Mouse (Mus musculus): ENCODE results near the gene Ndufs2.

Ndufs2 gene

DNA sequence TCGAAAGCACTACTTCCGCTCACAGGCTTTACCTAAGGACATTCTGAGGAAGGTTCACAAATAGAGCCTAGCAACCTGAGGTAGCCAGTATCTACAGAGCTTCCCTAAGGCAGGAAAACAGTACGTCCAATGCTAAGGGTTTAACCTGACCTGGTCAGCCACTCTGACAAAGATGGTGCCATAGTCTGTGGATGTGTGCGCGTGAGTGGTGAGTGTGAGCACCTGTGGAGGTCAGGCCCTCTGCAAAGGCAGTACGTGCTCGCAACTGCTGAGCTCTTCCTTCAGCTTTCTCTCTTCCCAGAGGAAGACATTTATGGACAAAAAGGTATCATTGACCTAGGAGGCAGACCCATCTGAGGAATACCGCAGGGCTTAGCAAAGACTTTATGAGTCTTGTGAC lies 27.2 kb upstream of the Ndufs2 start:
- no peak for DNase-seq

DNA sequence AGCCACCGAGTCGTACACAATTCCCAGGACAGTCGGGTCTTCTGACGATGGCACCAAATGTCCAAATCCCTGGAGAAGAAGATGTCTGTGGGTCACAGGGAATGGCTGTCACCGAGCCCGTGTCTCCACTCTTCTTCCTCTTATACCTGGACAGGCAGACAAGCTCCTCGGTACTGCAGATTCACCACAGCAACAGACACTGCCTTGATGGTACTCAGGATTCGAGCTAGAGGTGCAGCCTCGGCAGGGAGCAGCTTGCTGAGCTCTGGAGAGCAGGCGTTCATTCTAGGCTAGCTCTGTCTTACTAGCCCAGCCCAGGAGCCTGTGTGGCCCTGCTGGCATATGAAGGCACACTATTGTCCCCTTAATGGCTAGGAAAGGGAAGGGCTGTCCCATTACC lies 26.5 kb upstream of the Ndufs2 start:
- no peak for DNase-seq

DNA sequence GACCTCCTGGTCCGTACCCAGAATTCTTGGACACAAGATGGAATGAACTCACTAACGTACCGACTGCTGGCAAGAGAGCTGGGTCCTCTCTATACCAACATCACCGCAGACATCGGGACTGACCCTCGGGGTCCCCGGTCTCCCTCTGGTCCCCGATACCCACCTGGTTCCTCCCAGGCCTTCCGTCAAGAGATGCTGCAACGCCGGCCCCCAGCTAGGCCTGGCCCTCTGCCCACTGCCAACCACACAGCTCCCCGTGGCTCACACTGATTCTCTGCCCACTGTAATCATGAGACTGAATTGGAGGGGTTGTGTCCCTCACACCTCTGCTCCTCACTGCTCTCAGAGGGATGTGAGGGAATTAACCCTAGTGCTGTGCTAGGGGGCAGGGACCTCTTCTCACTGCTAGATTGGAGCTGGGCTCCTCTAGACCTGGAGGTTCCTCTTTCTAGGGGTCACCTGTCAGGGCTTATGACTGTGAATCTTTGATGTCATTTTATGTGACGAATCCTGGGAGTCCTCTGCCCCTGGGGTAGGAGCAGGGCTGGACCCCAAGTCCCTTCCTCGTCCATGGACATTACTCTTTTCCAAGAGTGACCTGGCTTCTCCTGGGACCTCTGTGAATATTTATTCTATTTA lies 25.0 kb upstream of the Ndufs2 start:
- DNase-seq = no peak

DNA sequence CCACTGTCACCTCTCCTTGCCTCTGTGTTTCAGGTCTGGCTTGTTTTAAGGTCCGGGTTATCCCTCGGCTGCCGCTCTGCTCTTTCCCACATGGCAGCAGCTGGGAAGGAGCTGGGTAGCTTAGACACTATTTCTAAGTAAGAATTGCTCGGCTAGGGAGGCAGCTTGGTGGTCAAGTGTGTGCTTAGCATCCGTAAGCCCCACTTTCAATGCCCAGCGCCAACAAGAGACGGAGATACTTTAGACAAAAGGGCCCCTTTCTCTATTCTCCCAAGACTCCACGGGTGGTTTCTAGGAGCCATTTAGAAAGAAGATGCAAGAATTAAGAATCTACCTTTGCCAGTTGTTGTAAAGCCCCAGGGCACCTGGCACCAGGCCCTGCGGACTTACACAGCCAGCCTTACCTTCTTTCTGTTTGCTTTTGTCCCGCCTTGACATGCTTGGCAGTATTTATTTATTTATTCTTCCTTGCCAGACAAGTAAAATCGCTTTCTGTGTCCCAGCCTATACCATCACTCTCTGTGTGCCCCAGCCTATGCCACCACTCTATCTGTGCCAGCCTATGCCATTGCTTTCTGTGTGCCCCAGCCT lies 24.1 kb upstream of the Ndufs2 start:
- DNase-seq = no peak

DNA sequence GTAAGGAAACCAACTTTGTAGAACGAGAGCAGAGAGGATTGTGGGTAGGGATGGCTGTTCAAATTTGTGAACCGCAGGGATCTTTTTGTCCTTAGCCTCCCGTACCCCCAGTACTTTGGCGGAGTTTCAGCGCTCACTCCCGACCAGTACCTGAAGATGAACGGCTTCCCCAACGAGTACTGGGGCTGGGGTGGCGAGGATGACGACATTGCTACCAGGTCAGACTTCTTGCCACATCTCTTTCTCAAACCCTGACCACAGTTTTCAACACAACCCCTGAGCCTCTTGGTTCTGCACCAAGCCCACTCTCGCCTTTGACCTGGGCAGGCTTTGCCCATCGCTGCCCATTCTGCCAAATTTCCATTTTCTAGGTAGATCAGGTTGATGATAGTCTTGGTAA lies 23.0 kb upstream of the Ndufs2 start:
- DNase-seq = no peak

DNA sequence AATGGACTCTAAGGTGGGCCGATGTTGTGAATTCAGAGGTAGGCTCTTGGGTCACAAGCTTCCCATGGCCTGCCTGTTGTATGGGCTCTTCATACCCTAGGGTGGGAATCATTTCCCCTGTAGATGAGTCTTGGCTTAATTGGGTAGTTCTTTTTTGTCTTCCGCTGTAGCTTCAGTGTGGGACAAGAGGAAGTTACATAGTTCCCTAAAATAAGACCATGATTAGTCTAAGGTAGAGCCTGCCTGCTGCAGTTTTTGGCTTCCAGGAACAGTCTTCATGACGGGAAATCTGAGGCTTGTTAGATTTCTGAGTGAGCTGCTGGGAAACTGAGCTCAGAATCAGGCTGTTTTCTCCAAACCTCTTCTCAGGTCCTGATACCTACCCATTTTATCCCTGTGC lies 20.9 kb upstream of the Ndufs2 start:
- no peak for DNase-seq

DNA sequence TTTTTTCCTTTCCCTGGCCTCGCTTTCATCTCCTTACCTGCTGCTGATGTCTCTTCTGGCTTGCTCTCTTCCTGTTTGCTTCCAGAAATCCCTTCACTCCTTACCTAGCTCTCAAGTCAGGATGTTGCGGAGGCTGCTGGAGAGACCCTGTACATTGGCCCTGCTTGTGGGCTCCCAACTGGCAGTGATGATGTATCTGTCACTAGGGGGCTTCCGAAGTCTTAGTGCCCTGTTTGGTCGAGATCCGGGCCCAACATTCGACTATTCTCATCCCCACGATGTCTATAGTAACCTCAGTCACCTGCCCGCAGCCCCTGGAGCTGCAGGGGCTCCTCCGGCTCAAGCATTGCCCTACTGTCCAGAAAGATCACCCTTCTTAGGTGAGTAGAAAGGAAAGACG lies 20.4 kb upstream of the Ndufs2 start:
- no peak for DNase-seq

DNA sequence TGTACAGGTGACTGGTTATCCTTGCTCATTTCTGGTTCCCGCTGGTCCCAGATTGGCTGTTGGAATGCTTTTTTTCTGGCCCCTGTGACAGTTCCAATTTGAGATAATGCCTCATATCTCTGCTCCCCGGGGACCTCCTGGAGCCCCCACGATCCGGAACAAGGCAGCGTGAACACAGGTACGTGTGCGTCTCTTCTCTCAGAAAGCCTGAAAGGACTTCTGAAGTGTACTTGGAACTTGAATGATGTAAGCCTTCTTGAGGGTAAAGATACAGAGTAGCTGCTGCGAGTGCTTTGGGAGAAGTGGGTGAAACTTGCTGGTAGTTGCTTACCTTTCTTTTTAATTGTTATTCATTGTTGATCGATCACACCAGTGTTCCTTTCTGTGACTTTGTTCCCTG lies 20.0 kb upstream of the Ndufs2 start:
- DNase-seq = no peak

DNA sequence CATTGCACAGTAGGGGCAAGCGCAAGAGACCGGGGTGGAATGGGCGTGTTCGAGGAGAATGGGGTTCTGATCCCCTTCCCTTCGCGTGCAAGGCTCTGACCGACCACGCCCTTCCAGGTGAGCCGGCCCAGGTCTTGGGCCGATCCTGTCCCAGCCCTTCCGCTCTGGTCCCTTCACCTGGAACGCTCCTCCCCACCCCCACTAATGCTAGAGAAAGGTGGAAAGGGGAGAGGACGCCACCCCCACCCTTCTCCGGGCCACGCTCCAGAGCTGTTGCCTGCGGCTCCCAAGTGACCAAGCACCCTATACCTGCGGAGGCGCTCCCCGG lies 19.3 kb upstream of the Ndufs2 start:
- peak in 1 of 2 experiments; percentile 71 for DNase-seq

DNA sequence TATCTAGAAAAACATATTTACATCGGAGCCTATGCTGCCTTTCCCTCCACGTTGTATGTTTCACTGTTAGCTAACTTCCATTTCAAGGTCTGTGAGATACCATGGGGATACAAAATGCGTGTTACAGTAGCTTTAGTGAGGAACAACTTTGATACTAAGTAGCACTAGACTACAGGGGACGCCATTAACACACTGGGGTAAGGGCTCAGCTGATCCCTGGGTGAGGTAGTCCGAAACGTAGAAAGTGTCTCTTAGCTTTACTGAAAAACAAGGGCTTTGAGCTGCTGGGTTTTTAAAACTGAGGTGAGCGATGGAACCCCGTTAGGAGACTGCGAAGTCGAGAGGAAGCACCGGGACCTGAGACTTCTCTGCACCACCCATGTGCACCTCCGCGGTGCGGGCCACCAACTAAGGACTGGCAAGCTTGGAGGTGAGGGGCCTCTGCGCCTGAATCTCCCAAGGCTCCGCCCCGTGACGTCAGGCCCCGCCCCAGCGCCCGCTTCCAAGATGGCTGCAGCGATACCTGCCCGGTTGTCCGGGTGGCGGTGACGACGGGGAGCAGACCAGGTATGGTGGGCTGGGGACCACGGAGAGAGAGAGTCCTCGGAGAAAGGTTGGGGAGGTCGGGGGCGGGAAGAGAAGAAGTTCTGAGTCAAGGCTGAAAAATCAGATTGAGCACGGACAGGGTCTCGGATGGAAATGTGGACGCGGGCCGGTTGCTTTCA lies 18.8 kb upstream of the Ndufs2 start, which contains the start of gene B4galt3:
Gene B4galt3, plus strand, starts transcription at position 481 of the 725 bp plus-strand sequence.
- peak; percentile 98 to 99 for DNase-seq

DNA sequence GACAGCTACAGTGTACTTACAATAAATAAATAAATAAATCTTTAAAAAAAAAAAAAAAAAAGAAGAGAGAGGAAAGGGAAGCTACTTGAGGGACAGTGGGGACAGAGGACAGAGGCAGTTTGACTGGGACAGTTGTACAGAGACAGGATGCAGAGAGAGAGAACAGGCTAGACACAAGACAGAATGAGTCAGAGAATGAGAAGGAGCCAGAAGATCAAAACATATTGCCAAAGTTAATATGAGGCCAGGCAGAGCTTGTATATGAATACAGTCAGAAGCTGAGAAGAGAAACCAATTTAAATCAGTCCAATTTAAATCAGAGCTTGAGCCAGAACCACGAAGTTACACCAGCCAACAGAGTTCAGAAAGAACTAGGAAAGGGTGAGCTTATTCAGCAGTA lies 17.2 kb upstream of the Ndufs2 start:
- no peak for DNase-seq

DNA sequence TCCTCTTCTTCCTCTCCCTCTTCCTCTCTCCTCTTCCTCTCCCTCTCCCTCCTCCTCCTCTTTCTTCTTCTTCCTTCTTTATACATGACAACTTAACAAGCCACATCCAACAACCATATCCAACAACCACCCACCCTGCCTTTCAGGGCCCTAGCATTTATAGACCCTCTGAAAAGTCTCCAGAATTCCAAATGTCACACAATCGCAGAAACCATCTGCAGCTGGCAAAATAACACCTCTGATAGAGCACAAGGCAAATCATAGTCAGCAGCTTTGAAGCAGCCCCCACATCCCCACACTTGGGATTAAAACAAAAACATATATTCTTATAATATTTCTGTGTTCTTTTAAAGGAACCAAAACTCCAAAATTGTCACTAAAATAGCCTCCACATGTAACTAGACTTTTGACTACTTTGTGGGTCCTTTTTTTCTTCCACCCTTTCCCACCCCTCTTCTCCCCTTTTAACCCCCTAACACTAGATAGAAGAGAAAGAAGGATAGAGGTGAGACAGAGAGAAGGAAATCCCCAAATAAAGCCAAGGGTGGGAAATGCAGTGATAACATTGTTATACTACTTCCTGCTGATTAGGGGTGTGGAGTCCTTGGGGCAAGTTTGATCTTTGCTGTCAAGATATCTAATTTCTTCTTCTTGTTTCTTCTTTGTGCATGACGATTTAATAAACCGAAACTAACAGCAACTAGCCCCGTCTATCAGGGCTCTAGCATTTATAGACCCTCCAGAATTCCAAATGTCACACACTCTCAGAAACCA lies 15.0 kb upstream of the Ndufs2 start:
- no peak for DNase-seq

DNA sequence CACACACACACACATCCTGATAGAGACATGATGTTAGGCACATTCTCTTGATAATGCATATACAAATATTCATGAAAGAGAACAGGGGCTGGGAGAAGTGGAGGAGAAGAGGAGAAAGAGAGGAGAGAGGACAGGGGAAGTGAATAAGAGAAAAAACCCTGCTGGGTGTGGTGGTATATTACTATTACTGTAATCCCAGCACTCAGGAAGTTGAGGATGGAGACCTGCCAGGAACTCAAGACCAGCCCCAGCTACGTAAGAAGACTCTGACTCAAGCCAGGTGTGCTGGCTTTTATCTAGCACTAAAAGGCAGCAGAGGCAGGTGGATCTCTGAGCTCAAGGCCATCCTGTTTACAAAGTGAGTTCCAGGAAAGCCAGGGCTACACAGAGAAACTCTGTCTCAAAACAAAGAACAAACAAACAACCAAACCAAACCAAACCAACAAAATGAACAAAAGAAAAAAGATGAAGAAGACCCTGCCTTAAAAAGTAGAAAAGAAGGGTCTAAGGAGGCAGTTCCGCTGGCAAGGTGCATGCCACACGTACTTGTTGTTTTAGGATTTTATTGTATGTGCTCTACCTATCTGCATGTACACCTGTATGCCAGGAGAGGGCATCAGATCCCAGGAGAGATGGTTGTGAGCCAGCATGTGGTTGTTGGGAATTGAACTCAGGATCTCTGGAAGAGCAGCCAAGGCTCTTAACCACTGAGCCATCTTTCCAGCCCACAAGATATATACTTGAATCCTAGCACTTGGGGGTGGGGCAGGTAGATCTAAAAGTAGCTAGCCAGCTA lies 12.7 kb upstream of the Ndufs2 start:
- no peak for DNase-seq

DNA sequence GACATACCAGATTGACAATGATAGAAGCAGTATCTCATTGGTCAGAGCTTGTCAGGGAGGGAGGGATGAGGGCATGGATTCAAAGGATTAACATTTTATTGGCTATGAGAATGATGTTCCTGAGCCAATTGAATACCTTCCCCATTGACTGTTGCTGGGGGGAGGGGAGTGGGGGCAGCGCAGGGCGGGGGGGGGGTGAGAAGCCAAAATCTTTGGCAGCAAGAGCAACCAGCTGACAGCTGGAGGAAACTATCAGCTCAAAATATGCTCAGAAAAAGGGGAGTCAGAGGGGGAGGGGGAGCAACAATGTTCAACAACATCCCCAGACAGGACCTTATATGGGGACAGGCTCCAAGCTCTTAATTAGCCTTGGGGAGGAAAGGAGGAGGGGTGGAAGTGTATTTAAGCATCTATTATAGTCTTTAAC lies 12.0 kb upstream of the Ndufs2 start:
- peak; percentile 72 to 75 for DNase-seq

DNA sequence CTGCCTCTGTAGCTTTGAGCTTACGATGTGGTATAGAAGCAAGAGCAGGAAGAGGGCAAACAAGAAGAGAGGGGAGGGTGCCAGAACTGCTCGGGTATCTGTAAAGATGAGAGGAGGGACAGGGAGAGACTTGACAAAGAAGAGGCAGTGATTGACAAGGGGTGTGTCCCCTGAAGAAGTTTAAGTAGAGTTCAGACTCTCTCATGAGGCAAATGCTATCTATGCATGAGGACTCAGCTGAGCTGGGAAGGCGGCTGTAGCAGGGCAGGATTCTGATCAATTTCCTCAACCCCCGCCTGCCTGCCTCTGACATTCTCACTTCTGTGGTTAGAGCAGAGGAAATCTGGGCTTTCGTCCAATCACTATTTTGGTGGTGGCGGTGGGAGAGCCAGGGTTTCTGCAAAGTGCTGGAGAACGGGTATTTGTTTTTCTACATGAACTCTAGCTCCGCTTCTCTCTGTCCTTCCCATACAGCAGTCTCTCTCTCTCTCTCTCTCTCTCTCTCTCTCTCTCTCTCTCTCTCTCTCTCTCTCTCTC lies 11.5 kb upstream of the Ndufs2 start:
- peak; percentile 80 to 83 for DNase-seq

DNA sequence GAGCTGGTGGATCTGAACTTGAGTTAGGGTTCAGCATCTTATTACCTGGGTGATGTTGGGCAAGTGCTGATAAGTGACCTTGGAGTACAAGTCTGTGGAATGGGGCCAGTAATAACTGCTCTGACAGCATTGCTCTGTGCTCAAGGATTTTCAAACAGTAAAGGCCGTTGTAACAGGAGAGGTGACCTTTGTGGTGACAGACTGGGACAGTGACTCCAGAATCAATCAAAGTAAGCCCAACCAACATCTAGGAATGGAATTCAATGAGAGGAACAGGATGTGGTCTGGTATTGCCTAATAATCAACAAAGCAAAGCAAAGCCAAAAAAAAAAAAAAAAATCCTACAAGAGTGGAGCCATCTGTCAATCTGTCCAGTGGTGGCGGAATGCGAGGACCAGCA lies 9.1 kb upstream of the Ndufs2 start:
- no peak for DNase-seq

DNA sequence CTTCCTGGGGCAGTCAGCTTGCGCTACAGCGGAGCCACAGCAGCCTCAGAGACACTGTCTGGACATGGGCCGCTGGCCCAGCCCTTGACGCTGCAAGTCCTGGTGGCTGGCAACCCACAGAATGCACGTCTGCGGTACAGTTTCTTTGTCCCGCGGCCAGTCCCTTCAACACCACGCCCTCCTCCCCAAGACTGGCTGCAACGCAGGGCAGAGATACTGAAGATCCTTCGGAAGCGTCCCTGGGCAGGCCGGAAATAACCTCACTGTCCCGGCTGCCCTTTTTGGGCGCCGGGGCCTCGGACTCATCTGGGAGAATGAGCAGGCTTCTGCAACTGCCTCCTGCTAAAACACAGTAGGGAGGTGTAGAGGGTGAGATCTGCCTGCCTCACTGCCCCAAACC lies 7.7 kb upstream of the Ndufs2 start:
- DNase-seq = no peak

DNA sequence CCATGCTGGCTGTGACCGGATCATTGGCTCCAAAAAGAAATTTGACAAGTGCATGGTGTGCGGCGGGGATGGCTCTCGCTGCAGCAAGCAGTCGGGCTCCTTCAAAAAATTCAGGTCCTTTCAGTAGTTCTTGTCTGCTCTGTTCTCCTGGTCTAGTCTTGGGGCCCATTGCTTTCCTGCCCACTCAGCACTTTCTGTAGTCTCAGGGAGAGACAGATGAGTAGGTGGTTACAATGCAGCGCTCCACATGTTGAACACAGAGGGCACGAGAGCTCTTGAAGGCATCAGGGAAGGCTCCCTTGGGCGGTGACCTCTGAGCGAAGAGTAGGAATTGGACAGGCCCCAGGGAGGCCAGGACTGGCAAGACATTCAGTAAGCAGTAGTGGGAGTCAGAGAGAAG lies 6.6 kb upstream of the Ndufs2 start:
- DNase-seq = no peak

DNA sequence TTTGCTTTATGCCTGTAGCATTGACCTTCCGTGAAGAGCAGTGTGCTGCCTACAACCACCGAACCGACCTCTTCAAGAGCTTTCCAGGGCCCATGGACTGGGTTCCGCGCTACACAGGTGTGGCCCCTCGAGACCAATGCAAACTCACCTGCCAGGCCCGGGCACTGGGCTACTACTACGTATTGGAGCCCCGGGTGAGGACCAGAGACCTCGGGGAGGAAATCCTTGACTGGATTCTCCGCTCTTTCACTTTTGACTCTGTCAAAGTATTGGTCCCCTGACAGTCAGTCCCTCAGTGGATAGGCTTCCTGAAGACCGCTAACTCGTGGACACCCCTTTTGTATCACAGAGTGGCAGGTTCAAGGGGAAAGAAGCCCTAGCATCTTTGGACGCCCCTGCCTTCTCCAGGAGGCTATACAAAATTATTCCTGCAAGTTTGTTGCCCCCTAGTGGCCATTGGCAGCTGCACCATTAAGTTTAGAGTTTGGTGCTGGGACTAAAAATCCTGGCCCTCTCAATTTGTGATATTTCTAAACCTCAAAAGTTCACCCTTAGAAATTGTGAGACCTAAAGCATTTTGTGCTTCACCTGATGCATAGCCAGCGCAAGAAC lies 5.9 kb upstream of the Ndufs2 start:
- DNase-seq = peak; percentile 76 to 81

DNA sequence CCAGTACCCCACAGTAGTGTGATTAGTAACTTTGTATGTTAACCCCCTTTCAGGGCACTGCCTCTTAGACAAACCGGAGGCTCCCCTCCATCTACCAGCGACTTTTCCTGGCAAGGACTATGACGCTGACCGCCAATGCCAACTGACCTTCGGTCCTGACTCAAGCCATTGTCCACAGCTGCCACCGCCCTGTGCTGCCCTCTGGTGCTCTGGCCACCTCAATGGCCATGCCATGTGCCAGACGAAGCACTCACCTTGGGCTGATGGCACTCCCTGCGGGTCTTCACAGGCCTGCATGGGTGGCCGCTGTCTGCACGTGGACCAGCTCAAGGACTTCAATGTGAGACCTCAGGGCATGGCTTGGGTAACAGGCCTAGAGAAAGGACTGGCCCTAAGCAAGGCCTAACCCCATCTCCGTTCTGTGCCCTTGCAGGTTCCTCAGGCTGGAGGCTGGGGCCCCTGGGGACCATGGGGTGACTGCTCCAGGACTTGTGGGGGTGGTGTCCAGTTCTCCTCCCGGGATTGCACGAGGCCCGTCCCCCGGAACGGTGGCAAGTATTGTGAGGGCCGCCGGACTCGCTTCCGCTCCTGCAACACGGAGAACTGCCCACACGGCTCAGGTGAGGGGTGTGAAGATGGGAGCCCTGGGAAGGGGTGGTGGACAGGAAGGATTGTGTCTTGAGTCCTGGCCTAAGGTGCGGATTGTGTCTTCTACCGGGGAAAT lies 5.1 kb upstream of the Ndufs2 start:
- no peak for DNase-seq

DNA sequence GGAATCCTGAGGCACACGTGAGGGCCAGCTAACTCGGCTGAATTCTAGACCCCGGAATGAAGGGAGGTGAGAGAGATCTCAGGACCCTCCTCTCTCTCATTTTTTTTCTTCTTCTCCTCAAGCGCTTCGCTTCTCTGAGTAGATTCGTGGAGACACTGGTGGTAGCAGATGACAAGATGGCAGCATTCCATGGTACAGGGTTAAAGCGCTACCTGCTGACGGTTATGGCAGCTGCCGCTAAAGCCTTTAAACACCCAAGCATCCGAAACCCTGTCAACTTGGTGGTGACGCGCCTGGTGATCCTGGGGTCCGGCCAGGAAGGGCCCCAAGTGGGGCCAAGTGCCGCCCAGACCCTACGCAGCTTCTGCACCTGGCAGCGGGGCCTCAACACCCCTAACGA lies 1.2 kb upstream of the Ndufs2 start:
- DNase-seq = peak; percentile 50 to 54

Measured in cerebellum, postnatal 14 days (tissue).